Mouse (Mus musculus) MEL (cell line): Measurements from ENCODE around the gene Ccdc121. TPM values are rescaled to one million over a fixed set of nuclear protein-coding genes. Genes with fewer than 3 reads are reported as not detected.

Experiments
- DNase-seq: peaks from one replicate; pipeline ENCODE4 v3.0.0; 2011; ENCODE audit warnings: low read depth, low spot score
- H3K27ac ChIP-seq: 2 replicates; pipeline ENCODE4 v1.5.1; 2012; ENCODE audit warnings: low read depth, mild to moderate bottlenecking, control low read depth, low read length, moderate library complexity; ENCODE audit not compliant: control insufficient read depth
- H3K27me3 ChIP-seq, 2 experiments: fragments of 150-350 bp in 1 of 2; sonication (generic) in 1 of 2; 2 replicates each; pipeline ENCODE4 v1.6.1; 2012; ENCODE audit warnings: low read length in 2 of 2, mild to moderate bottlenecking in 2 of 2, improper control_type of control experiment in 1 of 2, moderate library complexity in 1 of 2; ENCODE audit not compliant: insufficient read depth in 2 of 2, control insufficient read depth in 1 of 2
- H3K36me3 ChIP-seq, 2 experiments: 2 replicates each; pipeline ENCODE4 v1.6.1; 2012 to 2014; ENCODE audit warnings: low read length in 2 of 2, improper control_type of control experiment in 1 of 2, inconsistent platforms in 1 of 2, mild to moderate bottlenecking in 1 of 2; ENCODE audit not compliant: insufficient read depth in 2 of 2, control insufficient read depth in 1 of 2
- H3K4me1 ChIP-seq, 2 experiments: fragments of 150-350 bp in 1 of 2; sonication (generic) in 1 of 2; 2 replicates each; pipeline ENCODE4 v1.6.1; 2012; ENCODE audit warnings: low read length in 2 of 2, improper control_type of control experiment in 1 of 2, mild to moderate bottlenecking in 1 of 2; ENCODE audit not compliant: insufficient read depth in 2 of 2, control insufficient read depth in 1 of 2
- H3K4me3 ChIP-seq, 2 experiments: fragments of 150-350 bp in 1 of 2; sonication (generic) in 1 of 2; 2 replicates each; pipeline ENCODE4 v1.5.1; 2012; ENCODE audit warnings: low read depth in 2 of 2, low read length in 2 of 2, mild to moderate bottlenecking in 2 of 2, moderate library complexity in 2 of 2, control low read depth in 1 of 2, improper control_type of control experiment in 1 of 2; ENCODE audit not compliant: control insufficient read depth in 1 of 2, insufficient read depth in 1 of 2
- H3K79me2 ChIP-seq: 2 replicates; pipeline ENCODE4 v1.6.1; 2012; ENCODE audit warnings: mild to moderate bottlenecking, low read length, moderate library complexity; ENCODE audit not compliant: control insufficient read depth, poor library complexity, insufficient read depth
- H3K9ac ChIP-seq: 2 replicates; pipeline ENCODE4 v1.6.1; 2012; ENCODE audit warnings: low read depth, mild to moderate bottlenecking, control low read depth, low read length, moderate library complexity; ENCODE audit not compliant: control insufficient read depth, poor library complexity, severe bottlenecking
- H3K9me3 ChIP-seq: fragments of 150-350 bp; sonication (generic); replicated peaks from 2 replicates; pipeline ENCODE4 v1.6.1; 2012; ENCODE audit warnings: mild to moderate bottlenecking, low read length, improper control_type of control experiment, moderate library complexity; ENCODE audit not compliant: insufficient read depth
- CHD1 ChIP-seq: IDR thresholded peaks from 2 replicates; pipeline ENCODE4 v1.6.1; 2012; ENCODE audit warnings: low read depth, mild to moderate bottlenecking, inconsistent platforms, low read length, improper control_type of control experiment
- CTCF ChIP-seq, 3 experiments: IDR thresholded peaks in 2 of 3; conservative IDR thresholded peaks in 1 of 3; 2 replicates each; pipeline ENCODE4 v1.5.1; 2011 to 2012; ENCODE audit warnings: low read length in 3 of 3, low read depth in 2 of 3, mild to moderate bottlenecking in 2 of 3, improper control_type of control experiment in 1 of 3, inconsistent platforms in 1 of 3, mixed read lengths in 1 of 3, moderate library complexity in 1 of 3; ENCODE audit not compliant: control insufficient read depth in 1 of 3, insufficient read depth in 1 of 3, poor library complexity in 1 of 3, severe bottlenecking in 1 of 3
- E2F4 ChIP-seq: IDR thresholded peaks from 2 replicates; pipeline ENCODE4 v1.6.1; 2011; ENCODE audit warnings: low read depth, low read length, improper control_type of control experiment, borderline replicate concordance
- EP300 ChIP-seq, 2 experiments: IDR thresholded peaks; 2 replicates each; pipeline ENCODE4 v1.6.1; 2011; ENCODE audit warnings: improper control_type of control experiment in 2 of 2, low read length in 2 of 2, low read depth in 1 of 2, mild to moderate bottlenecking in 1 of 2
- ETS1 ChIP-seq: IDR thresholded peaks from 2 replicates; pipeline ENCODE4 v1.6.1; 2012; ENCODE audit warnings: low read depth, mild to moderate bottlenecking, inconsistent platforms, low read length, improper control_type of control experiment, moderate library complexity
- JUND ChIP-seq: IDR thresholded peaks from 2 replicates; pipeline ENCODE4 v1.6.1; 2011; ENCODE audit warnings: low read depth, mild to moderate bottlenecking, improper control_type of control experiment, low read length
- KAT2A ChIP-seq: conservative IDR thresholded peaks from 2 replicates; pipeline ENCODE4 v1.6.1; 2012; ENCODE audit warnings: low read depth, low read length, improper control_type of control experiment, inconsistent platforms
- MYB ChIP-seq: IDR thresholded peaks from 2 replicates; pipeline ENCODE4 v1.6.1; 2011; ENCODE audit warnings: mild to moderate bottlenecking, low read depth, low read length, improper control_type of control experiment
- MYC ChIP-seq: IDR thresholded peaks from 2 replicates; pipeline ENCODE4 v1.6.1; 2011; ENCODE audit warnings: low read depth, mild to moderate bottlenecking, low read length, improper control_type of control experiment, moderate library complexity
- NELFE ChIP-seq: IDR thresholded peaks from 2 replicates; pipeline ENCODE4 v1.6.1; 2011; ENCODE audit warnings: low read depth, low read length, improper control_type of control experiment
- NRF1 ChIP-seq: IDR thresholded peaks from 2 replicates; pipeline ENCODE4 v1.6.1; 2014; ENCODE audit warnings: low read depth, mild to moderate bottlenecking, inconsistent platforms, low read length, improper control_type of control experiment, moderate library complexity; ENCODE audit not compliant: poor library complexity, insufficient read depth, severe bottlenecking
- POLR2A ChIP-seq, 2 experiments: IDR thresholded peaks; 2 replicates each; pipeline ENCODE4 v1.6.1; 2011 to 2012; ENCODE audit warnings: low read length in 2 of 2, mild to moderate bottlenecking in 2 of 2, control low read depth in 1 of 2, improper control_type of control experiment in 1 of 2, low read depth in 1 of 2, moderate library complexity in 1 of 2; ENCODE audit not compliant: control insufficient read depth in 1 of 2, insufficient read depth in 1 of 2, poor library complexity in 1 of 2
- RAD21 ChIP-seq: IDR thresholded peaks from 2 replicates; pipeline ENCODE4 v1.6.1; 2011; ENCODE audit warnings: mild to moderate bottlenecking, low read depth, low read length, improper control_type of control experiment
- SMC3 ChIP-seq: IDR thresholded peaks from 2 replicates; pipeline ENCODE4 v1.6.1; 2011; ENCODE audit warnings: low read depth, low read length, improper control_type of control experiment
- TBP ChIP-seq: IDR thresholded peaks from 2 replicates; pipeline ENCODE4 v1.8.0; 2011; ENCODE audit warnings: low read depth, low read length, improper control_type of control experiment
- TCF12 ChIP-seq: IDR thresholded peaks from 2 replicates; pipeline ENCODE4 v1.6.1; 2014; ENCODE audit warnings: low read depth, mild to moderate bottlenecking, inconsistent platforms, low read length, improper control_type of control experiment, moderate library complexity
- USF1 ChIP-seq: IDR thresholded peaks from 2 replicates; pipeline ENCODE4 v1.6.1; 2014; ENCODE audit warnings: low read depth, mild to moderate bottlenecking, inconsistent platforms, low read length, improper control_type of control experiment, moderate library complexity
- USF2 ChIP-seq, 2 experiments: IDR thresholded peaks; 2 replicates each; pipeline ENCODE4 v1.6.1; 2011 to 2012; ENCODE audit warnings: improper control_type of control experiment in 2 of 2, low read length in 2 of 2, borderline replicate concordance in 1 of 2, inconsistent platforms in 1 of 2, low read depth in 1 of 2, mild to moderate bottlenecking in 1 of 2; ENCODE audit not compliant: insufficient read depth in 1 of 2
- ZC3H11A ChIP-seq: IDR thresholded peaks from 2 replicates; pipeline ENCODE4 v1.6.1; 2012; ENCODE audit warnings: low read depth, mild to moderate bottlenecking, inconsistent platforms, low read length, improper control_type of control experiment
- ZNF384 ChIP-seq: IDR thresholded peaks from 2 replicates; pipeline ENCODE4 v1.6.1; 2012; ENCODE audit warnings: low read depth, mild to moderate bottlenecking, inconsistent platforms, low read length, improper control_type of control experiment
- polyA plus RNA-seq, 2 experiments: library from polyadenylated mRNA; stranded (reverse) in 1 of 2; unstranded in 1 of 2; fragments of >175 nt in 1 of 2; fragments of >200 nt in 1 of 2; gene quantifications; 2 replicates each; pipeline versions ENCODE4 v1.2.1 to v1.2.4; 2012; ENCODE audit warnings: low replicate concordance in 2 of 2, low read depth in 1 of 2; ENCODE audit not compliant: insufficient read length in 2 of 2, insufficient read depth in 1 of 2, missing spikeins in 1 of 2
- total RNA-seq: library from RNA; depleted of rRNA; stranded (reverse); fragments of 300-350 nt; gene quantifications from 2 replicates; pipeline ENCODE4 v1.2.3, GENCODE M21; 2012

Ccdc121 gene
- total and polyA plus RNA-seq, 3 experiments: not detected

DNA sequence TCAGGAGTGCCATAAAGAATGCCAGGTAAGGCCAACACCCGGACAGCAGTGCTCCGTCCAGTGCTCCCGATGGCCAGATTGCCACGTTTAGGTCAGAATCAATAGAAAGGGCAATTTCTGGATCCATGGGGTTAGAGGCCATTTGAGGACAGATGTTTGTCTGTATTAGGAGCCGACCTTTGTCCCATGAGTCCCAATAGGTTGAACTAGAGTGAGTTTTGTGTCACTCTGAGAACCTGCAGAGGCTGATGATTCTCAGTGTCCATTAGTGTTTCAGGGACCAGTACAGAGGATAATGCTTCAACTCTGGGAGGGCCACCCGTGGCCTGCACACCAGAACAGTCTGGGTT, 44.0 kb downstream of the Ccdc121 start:
- DNase-seq: no peak
- no peak overlapping the region for H3K9ac ChIP-seq
- no peak overlapping the region for H3K27ac ChIP-seq
- no peaks in the 10 kb centered on the region for H3K79me2 ChIP-seq
- TF ChIP-seq EP300 (IDR thresholded peaks at IDR 0.05; ENCODE audit: low read depth in 1 of 2, low read length in 2 of 2) (no peak), TCF12 (no peak), ZNF384 (no peak), POLR2A (IDR thresholded peaks at IDR 0.05; ENCODE audit: control insufficient read depth in 1 of 2, insufficient read depth in 1 of 2, low read depth in 1 of 2, low read length in 2 of 2, poor library complexity in 1 of 2) (no peak), MYC (no peak), CHD1 (no peak), ZC3H11A (no peak), KAT2A (no peak), JUND (no peak), USF1 (no peak), NELFE (no peak)
- no peaks in the 10 kb centered on the region for H3K4me1 ChIP-seq
- H3K36me3 ChIP-seq: no peaks in the 10 kb centered on the region
- H3K27me3 ChIP-seq: peaks cover 0 to 8% of the 10 kb centered on the region in 2 experiments; a peak in 3 of 4 replicates
- no peak overlapping the region for H3K4me3 ChIP-seq
- no peaks in the 10 kb centered on the region for H3K9me3 ChIP-seq

DNA sequence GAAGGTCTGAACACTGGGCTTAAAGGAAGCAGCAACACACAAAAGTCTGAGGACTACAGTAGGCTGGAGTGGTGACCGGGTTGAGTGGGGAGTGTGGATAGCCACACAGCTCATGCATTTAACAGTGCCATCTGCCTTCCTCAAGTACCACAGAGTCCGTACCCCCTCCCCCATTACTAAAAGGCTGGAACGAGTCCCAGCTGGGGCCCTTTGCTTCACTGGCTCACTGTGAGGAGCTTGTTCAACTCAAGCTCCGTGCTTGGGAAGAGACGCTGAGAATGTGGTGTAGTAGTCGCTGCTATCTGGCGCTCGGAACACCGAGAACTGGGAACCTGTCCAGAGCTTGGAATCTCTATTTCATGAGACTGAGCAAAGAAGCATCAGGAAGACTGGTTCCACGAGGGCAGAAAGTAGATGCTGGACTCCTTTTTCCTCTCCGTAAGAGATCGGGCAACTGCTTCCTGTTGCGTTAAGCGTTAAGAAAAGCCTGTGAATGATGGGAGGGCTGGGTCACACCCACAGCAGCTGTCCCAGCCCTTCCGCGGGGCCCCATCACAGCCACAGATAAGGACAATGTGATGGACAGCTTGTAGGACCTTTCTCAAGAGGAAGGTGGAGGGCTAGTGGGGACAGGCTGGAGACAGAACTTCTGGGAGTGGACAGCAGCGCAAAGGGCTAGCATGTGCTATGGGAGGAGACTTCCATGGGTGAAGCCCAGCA, 44.5 kb downstream of the Ccdc121 start:
- TF ChIP-seq JUND: no peak
- no peak for TF ChIP-seq TCF12
- TF ChIP-seq SMC3: no peak
- no peak for TF ChIP-seq CTCF (IDR thresholded peaks at IDR 0.05 in 2 of 3, conservative IDR thresholded peaks at IDR 0.05 in 1 of 3; ENCODE audit: control insufficient read depth in 1 of 3, insufficient read depth in 1 of 3, low read depth in 2 of 3, low read length in 3 of 3, poor library complexity in 1 of 3, severe bottlenecking in 1 of 3)
- TF ChIP-seq POLR2A (IDR thresholded peaks at IDR 0.05; ENCODE audit: control insufficient read depth in 1 of 2, insufficient read depth in 1 of 2, low read depth in 1 of 2, low read length in 2 of 2, poor library complexity in 1 of 2): no peak
- no peak for TF ChIP-seq USF1
- TF ChIP-seq E2F4: no peak
- no peak for TF ChIP-seq USF2 (IDR thresholded peaks at IDR 0.05; ENCODE audit: borderline replicate concordance in 1 of 2, insufficient read depth in 1 of 2, low read depth in 1 of 2, low read length in 2 of 2)
- no peak for TF ChIP-seq TBP
- TF ChIP-seq MYB: no peak
- no peak for TF ChIP-seq RAD21
- no peak for TF ChIP-seq MYC
- TF ChIP-seq NRF1: no peak
- TF ChIP-seq ETS1: no peak
- H3K27ac ChIP-seq: no peak overlapping the region
- peaks cover 0 to 9% of the 10 kb centered on the region in 2 experiments; a peak in 3 of 4 replicates for H3K27me3 ChIP-seq
- no peak overlapping the region for H3K9ac ChIP-seq
- no peak for DNase-seq
- H3K9me3 ChIP-seq: no peaks in the 10 kb centered on the region
- no peaks in the 10 kb centered on the region for H3K4me1 ChIP-seq
- no peak overlapping the region for H3K4me3 ChIP-seq
- no peaks in the 10 kb centered on the region for H3K36me3 ChIP-seq
- H3K79me2 ChIP-seq: no peaks in the 10 kb centered on the region
